Mouse (Mus musculus): ENCODE measurements around the gene Rasal3. TPM values are rescaled to one million over a fixed set of nuclear protein-coding genes. Genes with fewer than 3 reads are reported as not detected.

The Rasal3 gene
- polyA plus RNA-seq, 1 experiment from 2014 or later = not detected

DNA sequence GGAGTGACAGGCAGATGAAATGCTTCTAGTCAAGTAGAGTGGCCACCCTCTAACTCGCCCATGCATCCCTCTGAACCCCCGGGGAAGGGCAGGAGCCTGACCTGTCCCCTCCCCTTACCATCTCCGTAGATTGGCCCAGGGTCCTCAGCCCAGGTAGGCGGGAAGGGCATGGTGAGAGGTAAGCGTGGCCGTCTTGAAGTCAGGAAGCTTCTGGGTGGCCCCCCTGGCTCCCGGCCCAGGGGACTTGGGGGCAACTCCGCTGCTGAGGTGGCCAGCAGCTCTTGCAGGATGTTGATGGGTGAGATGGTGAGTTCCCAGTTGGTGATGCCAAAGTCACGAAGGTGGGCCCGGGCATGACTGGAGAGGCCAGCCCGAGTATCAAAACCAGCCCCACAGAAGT lies 35.7 kb downstream of the Rasal3 start:
- CTCF ChIA-PET = no interaction called here
- no peak for ATAC-seq
- POLR2A ChIA-PET = no interaction called here
- TF ChIP-seq CTCF (IDR thresholded peaks at IDR 0.05) = no peak
- no peaks in the 10 kb centered on the region for H3K27me3 ChIP-seq
- DNase-seq (ENCODE audit: low read depth, low spot score) = no peak
- in situ Hi-C loops (cut with MboI; ENCODE audit: low pct_unique_long_range_greater_than_20kb) = no loop called here

DNA sequence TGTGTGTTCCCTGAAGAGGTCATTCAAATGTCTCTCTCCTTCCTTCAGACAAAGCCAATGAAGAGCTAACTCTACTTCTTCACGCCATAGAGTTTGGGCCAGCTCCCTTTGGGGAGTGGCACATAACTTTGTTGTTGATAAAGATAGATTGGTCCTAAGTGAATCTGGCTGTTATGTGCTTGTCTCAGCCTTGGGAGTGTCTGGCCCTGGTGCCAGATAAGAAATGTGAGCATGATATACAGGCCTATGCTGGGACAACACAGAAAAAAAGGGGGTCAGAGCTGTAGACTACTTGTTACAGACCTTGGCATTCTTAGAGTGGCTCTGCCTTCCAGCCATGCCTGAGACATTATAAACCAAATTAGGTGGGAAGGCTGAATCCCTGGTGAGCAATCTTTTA lies 38.1 kb downstream of the Rasal3 start:
- POLR2A ChIA-PET = no interaction called here
- DNase-seq (ENCODE audit: low read depth, low spot score) (no peak), ATAC-seq (no peak)
- TF ChIP-seq CTCF (IDR thresholded peaks at IDR 0.05) = no peak
- no peaks in the 10 kb centered on the region for H3K27me3 ChIP-seq
- in situ Hi-C loops (cut with MboI; ENCODE audit: low pct_unique_long_range_greater_than_20kb) = no loop called here
- CTCF ChIA-PET = interaction anchor here (0.9 to 1.6 kb wide), 5 partner anchors 11 to 22 kb away, joined by 3 to 10 read pairs (median 4); no protein-coding TSS in a partner anchor

DNA sequence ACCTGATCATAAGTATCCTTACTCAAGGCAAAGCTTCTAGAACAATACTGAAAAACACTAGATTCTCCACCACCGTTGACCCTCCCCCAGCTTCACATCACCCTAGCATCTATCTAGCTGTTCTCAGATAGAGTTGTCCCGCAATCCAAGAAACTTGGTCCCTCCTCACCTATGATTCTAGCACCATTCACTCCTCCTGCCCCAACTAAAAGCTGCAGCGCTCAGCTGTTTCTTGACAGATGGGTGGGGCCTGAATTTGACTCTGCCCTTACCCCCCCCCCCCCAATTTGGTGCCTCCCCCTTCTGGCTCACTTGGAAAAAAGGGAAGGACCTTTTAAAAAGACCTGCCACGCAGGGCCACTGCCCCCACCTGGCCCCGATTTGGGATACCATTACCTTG lies 38.5 kb downstream of the Rasal3 start:
- H3K27me3 ChIP-seq = no peaks in the 10 kb centered on the region
- ATAC-seq (no peak), DNase-seq (ENCODE audit: low read depth, low spot score) (no peak)
- in situ Hi-C loops (cut with MboI; ENCODE audit: low pct_unique_long_range_greater_than_20kb) = no loop called here
- CTCF ChIA-PET = interaction anchor here (0.9 to 1.6 kb wide), 5 partner anchors 10 to 22 kb away, joined by 3 to 10 read pairs (median 4); no protein-coding TSS in a partner anchor
- POLR2A ChIA-PET = interaction anchor here (0.7 kb wide), 1 partner anchor 185 kb away, joined by 4 read pairs; no protein-coding TSS in a partner anchor
- no peak for TF ChIP-seq CTCF (IDR thresholded peaks at IDR 0.05)

DNA sequence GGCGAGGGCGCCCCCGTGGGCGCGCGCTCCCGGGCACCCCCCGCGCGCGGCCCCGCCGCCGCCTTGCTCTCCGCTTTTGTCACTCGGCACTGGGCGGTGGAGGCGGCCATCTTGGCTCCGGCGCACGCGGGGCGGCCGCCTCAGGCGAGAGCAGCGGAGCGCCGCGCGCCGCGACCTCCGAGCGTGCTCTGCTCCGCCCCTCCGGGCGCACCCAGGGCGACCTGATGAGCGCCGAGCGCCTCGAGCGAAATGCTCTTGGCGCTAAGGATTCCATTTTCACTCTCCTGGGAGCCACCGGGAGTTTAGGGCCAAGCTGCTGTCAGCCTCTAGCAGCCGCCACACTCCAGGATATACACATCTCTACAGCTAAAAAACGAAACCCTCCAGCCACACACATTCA lies 39.1 kb downstream of the Rasal3 start:
- no peak for TF ChIP-seq CTCF (IDR thresholded peaks at IDR 0.05)
- CTCF ChIA-PET = interaction anchor here (1.0 to 1.6 kb wide), 4 partner anchors 10 to 23 kb away, joined by 3 to 10 read pairs (median 4); no protein-coding TSS in a partner anchor
- DNase-seq (ENCODE audit: low read depth, low spot score) = no peak
- POLR2A ChIA-PET = interaction anchor here (0.7 kb wide), 1 partner anchor 185 kb away, joined by 4 read pairs; no protein-coding TSS in a partner anchor
- ATAC-seq = peak; percentile 83
- in situ Hi-C loops (cut with MboI; ENCODE audit: low pct_unique_long_range_greater_than_20kb) = no loop called here
- H3K27me3 ChIP-seq = no peaks in the 10 kb centered on the region

DNA sequence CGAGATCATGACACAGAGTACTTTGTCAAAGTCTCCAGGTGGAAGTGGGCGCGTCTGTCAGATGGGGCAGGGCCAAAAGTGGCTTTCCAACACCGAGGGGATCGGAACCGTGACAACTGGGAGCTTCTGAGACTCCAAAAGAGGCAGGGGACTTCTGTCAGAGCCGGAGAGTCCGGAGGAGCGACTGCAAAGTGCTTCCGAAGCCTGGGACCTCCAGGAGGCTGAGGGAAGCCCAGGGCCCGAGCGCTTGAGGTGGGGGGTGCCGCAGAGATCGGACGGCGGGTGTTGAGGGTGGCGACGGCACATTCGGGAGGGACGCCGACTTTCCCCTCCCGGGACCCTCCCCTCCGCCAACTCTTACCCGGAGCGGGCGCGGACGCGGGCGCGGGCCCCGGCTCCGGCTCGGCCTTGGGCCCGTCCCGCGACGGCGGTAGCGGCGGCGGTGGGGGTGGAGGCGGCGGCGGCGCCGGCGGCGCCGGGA lies 39.5 kb downstream of the Rasal3 start:
- ATAC-seq (peak; percentile 38), DNase-seq (ENCODE audit: low read depth, low spot score) (no peak)
- ChIA-PET POLR2A (interaction anchor here (1.0 kb wide), 1 partner anchor 10 kb away, joined by 3 read pairs; no protein-coding TSS in a partner anchor), CTCF (interaction anchor here (1.3 kb wide), 1 partner anchor 18 kb away, joined by 4 read pairs; no protein-coding TSS in a partner anchor)
- no peaks in the 10 kb centered on the region for H3K27me3 ChIP-seq
- TF ChIP-seq CTCF (IDR thresholded peaks at IDR 0.05) = no peak
- in situ Hi-C loops (cut with MboI; ENCODE audit: low pct_unique_long_range_greater_than_20kb) = no loop called here

DNA sequence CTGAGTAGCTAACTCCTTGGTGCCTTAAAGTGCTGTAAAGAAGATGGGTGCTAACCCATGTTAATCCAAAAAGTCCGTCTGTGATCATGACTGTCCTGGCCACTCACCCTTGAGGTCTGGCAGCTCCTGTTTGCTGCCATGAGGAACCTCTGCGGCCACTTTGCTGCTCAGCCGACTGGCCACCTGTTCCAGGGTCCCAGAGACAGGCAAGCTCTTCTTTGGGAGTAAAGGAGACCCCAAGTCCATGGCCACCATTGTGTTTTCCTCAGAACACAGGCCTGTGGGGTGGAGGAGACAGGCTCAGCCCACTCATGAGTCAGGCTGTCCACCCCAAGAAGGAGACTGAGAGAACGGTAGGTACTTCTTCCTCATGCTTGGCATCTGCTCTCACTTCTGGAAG lies 40.7 kb downstream of the Rasal3 start:
- in situ Hi-C loops (cut with MboI; ENCODE audit: low pct_unique_long_range_greater_than_20kb) = no loop called here
- ChIA-PET CTCF (interaction anchor here (0.8 to 2.1 kb wide), 3 partner anchors 12 to 23 kb away, joined by 3 to 5 read pairs (median 4); partner anchors contain the start of gene Akap8l), POLR2A (interaction anchor here (1.0 kb wide), 1 partner anchor 9 kb away, joined by 3 read pairs; no protein-coding TSS in a partner anchor)
- ATAC-seq (no peak), DNase-seq (ENCODE audit: low read depth, low spot score) (no peak)
- TF ChIP-seq CTCF (IDR thresholded peaks at IDR 0.05) = no peak
- no peaks in the 10 kb centered on the region for H3K27me3 ChIP-seq

DNA sequence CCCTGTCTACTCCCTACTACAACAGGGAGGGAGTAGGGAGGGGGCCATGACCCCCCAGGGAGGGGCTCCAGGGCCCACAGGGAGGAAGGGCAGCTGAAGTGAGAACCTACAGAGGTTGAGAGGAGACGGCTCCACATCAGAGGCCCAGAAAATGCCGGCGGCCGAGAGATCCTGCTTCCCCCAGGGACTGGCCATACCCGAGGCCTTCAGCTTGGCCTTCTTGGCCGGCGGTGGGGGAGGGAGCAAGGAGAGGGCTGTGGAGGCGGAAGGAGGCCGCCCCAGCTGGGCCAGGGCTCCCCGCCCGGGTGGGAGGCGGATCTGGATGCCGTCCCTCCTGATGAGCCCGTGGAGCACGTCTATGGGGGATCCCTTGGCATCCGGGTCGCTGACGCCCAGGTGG lies 43.5 kb downstream of the Rasal3 start:
- no peaks in the 10 kb centered on the region for H3K27me3 ChIP-seq
- no peak for ATAC-seq
- in situ Hi-C loops (cut with MboI; ENCODE audit: low pct_unique_long_range_greater_than_20kb) = no loop called here
- CTCF ChIA-PET = no interaction called here
- POLR2A ChIA-PET = no interaction called here
- no peak for TF ChIP-seq CTCF (IDR thresholded peaks at IDR 0.05)
- DNase-seq (ENCODE audit: low read depth, low spot score) = no peak

DNA sequence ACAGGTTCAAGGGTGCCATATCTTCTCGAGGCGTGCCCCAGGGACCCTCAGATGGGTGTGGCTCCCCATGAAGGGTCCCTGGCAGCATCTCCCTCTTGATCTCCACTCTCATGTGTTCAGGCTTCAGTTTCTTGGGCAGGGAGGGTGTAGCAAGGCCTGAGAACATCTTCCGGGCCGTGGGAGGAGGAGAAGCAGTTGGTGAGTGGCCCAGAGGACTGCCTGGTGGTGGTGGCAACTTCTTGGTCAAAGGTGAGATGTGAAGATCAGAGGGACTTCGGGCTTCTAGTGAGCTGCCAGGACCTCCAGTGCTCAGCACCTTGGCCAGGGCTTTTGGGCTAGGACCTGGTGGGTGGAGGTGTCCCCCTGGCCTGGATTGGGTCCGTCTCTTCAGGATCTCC lies 44.4 kb downstream of the Rasal3 start:
- CTCF ChIA-PET = no interaction called here
- no peak for DNase-seq (ENCODE audit: low read depth, low spot score)
- TF ChIP-seq CTCF (IDR thresholded peaks at IDR 0.05) = no peak
- POLR2A ChIA-PET = no interaction called here
- in situ Hi-C loops (cut with MboI; ENCODE audit: low pct_unique_long_range_greater_than_20kb) = no loop called here
- ATAC-seq = no peak
- H3K27me3 ChIP-seq = no peaks in the 10 kb centered on the region

DNA sequence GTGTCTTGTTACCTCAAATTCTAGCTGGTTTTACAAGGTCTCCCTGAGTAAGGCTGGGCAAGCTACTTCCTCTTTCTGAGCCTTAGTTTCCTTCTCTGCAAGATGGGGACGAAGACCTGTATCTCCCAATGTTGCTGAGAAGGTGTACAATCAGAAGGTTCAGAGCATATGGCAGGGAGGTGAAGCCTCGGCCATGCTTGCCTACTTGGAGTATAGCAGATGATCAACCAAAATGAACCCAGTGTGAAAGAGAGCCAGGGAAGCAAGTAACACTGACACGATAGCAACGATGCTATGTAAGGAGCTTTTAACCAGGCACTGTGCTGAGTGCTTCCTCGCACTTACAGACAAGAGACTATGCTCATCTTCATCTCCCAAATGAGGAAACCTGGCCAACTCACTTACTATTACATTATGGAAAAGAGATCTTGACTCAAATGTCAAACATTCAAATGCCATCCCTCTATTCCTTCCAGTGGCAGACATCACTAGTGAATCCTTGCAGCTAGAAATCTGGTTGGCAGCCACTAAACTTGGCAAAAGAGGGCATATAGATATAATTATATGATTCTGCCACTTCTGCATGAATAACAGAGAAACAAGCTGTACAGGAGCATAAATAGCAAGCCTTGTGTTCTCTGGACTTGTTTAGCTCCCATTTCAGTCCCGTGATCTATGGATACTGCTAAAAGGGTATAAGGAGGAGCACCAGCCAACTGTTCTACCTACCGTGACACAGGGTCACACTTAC lies 45.0 kb downstream of the Rasal3 start:
- no peak for ATAC-seq
- in situ Hi-C loops (cut with MboI; ENCODE audit: low pct_unique_long_range_greater_than_20kb) = no loop called here
- no peaks in the 10 kb centered on the region for H3K27me3 ChIP-seq
- POLR2A ChIA-PET = no interaction called here
- no peak for DNase-seq (ENCODE audit: low read depth, low spot score)
- CTCF ChIA-PET = no interaction called here
- no peak for TF ChIP-seq CTCF (IDR thresholded peaks at IDR 0.05)

DNA sequence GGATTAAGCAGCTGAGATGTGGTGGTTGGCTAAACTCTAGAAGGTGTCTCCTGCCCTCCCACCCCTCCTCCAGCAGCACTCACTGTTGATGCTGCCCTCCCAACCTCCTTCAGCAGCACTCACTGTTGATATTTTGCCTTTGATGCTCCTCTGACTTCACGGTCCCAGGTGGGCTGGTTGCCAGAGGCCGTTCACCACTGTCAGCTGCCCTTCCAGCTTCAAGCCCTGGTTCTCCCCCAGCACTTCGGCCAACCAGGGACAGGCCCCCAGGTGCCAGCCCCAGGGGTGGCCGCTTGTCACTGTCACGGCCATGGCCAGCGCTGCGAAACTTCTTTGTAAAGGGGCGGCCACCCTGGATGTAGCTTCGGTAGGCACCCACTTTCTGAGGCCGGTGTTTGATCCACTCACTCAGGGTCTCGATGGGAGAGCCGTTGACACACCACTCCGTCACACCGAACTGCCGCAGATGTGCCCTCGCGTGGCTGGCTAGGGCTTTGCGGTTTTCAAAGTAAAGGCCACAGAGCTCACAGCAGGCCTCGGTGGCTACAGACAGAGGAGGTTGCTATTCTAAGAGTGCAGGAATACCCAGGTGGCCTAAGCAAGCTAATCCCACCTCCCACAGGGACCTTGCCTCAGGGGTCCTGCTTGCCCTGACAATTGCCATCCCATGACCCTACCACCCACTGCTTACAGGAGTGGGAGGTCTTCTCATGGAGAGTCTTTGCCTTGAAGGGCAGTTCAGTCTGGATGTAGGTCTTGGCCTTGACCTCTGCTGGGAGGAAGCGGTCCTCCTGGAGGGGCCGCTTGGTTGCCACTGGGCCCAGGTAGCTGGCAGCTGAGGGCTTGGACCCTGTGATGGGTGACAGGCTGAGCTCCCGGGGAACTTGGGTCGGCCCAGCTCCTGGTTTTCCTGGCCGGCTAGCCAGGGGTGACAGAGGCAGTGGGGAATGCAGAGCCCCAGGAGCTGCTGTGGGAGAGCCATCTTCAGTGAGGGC lies 46.3 kb downstream of the Rasal3 start:
- DNase-seq (ENCODE audit: low read depth, low spot score) (no peak), ATAC-seq (no peak)
- in situ Hi-C loops (cut with MboI; ENCODE audit: low pct_unique_long_range_greater_than_20kb) = no loop called here
- no peak for TF ChIP-seq CTCF (IDR thresholded peaks at IDR 0.05)
- ChIA-PET POLR2A (interaction anchor here (0.7 to 1.5 kb wide), 2 partner anchors 25 to 132 kb away, joined by 3 to 5 read pairs; no protein-coding TSS in a partner anchor), CTCF (no interaction called here)
- no peaks in the 10 kb centered on the region for H3K27me3 ChIP-seq
